Mouse (Mus musculus) midbrain, embryonic 13.5 days (tissue): ENCODE data around the gene Kazn. TPM values are rescaled to one million over a fixed set of nuclear protein-coding genes. Genes with fewer than 3 reads are reported as not detected.

ENCODE experiments used
- ATAC-seq: fragments of 200-750 bp; cut with Nextera tagmentation; 2 replicates; pipeline ENCODE4 v1.8.0; 2017; ENCODE audit warnings: mild to moderate bottlenecking, moderate TSS enrichment, moderate library complexity
- H3K27ac ChIP-seq: fragments of 300-500 bp; sonication (generic); 2 replicates; pipeline ENCODE4 v1.5.1; 2015; ENCODE audit warnings: inconsistent platforms, mild to moderate bottlenecking, moderate library complexity
- H3K27me3 ChIP-seq: fragments of 300-500 bp; sonication (generic); 2 replicates; pipeline ENCODE4 v1.6.1; 2015; ENCODE audit warnings: mild to moderate bottlenecking, inconsistent platforms
- H3K36me3 ChIP-seq: fragments of 300-500 bp; sonication (generic); 2 replicates; pipeline ENCODE4 v1.6.1; 2015; ENCODE audit warnings: mild to moderate bottlenecking, inconsistent platforms
- H3K4me1 ChIP-seq: fragments of 300-500 bp; sonication (generic); replicated peaks from 2 replicates; pipeline ENCODE4 v1.6.1; 2015; ENCODE audit warnings: inconsistent platforms
- H3K4me2 ChIP-seq: fragments of 300-500 bp; sonication (generic); replicated peaks from 2 replicates; pipeline ENCODE4 v1.6.1; 2015; ENCODE audit warnings: moderate library complexity, mild to moderate bottlenecking, inconsistent platforms
- H3K4me3 ChIP-seq: fragments of 300-500 bp; sonication (generic); replicated peaks from 2 replicates; pipeline ENCODE4 v1.5.1; 2015; ENCODE audit warnings: mild to moderate bottlenecking, inconsistent platforms
- H3K9ac ChIP-seq: fragments of 300-500 bp; sonication (generic); replicated peaks from 2 replicates; pipeline ENCODE4 v1.6.1; 2015; ENCODE audit warnings: mild to moderate bottlenecking, inconsistent platforms
- H3K9me3 ChIP-seq: fragments of 300-500 bp; sonication (generic); 2 replicates; pipeline ENCODE4 v1.6.1; 2016; ENCODE audit warnings: mild to moderate bottlenecking, inconsistent platforms
- WGBS: fragments of 180-500 bp; shearing (Covaris S2); methylation state at CpG from one replicate; pipeline ENCODE4 v1.1.7; 2015; 5-methylcytosine and 5-hydroxymethylcytosine counted together
- polyA plus RNA-seq: library from polyadenylated mRNA; unstranded; fragments of >200 nt; fragmentation: Nextera tagmentation; extraction: Ambion mirVana; gene quantifications from 2 replicates; pipeline ENCODE4 v1.2.1, GENCODE M21; 2015

Kazn gene
- polyA plus RNA-seq, 1 experiment from 2014 or later = 23.5 TPM

- Histone ChIP-seq H3K4me3 (no peak overlapping the region), H3K9ac (no peak overlapping the region), H3K36me3 (no peaks in the 10 kb centered on the region), H3K4me2 (no peak overlapping the region), H3K4me1 (0 out of 2 replicates have a peak, but pooled peaks cover 4% of the 10 kb centered on the region), H3K27me3 (no peaks in the 10 kb centered on the region), H3K9me3 (no peaks in the 10 kb centered on the region), H3K27ac (no peak overlapping the region)
- no peak for ATAC-seq
- WGBS = 52% methylated on average over 9 of the region's 9 CpGs
Observed at GRCm38 (mm10) chr4:142053661-142054448, 185.3 kb downstream of the Kazn start.

GRCm38 (mm10) chr4:142053261-142053660 is 185.9 kb downstream of the Kazn start:
- H3K36me3 ChIP-seq = no peaks in the 10 kb centered on the region
- H3K9me3 ChIP-seq = no peaks in the 10 kb centered on the region
- 0 out of 2 replicates have a peak, but pooled peaks cover 4% of the 10 kb centered on the region for H3K4me1 ChIP-seq
- H3K4me3 ChIP-seq = no peak overlapping the region
- no peak overlapping the region for H3K4me2 ChIP-seq
- no peak overlapping the region for H3K9ac ChIP-seq
- H3K27ac ChIP-seq = no peak overlapping the region
- no peak for ATAC-seq
- H3K27me3 ChIP-seq = no peaks in the 10 kb centered on the region
- WGBS = 74% methylated on average over 4 of the region's 4 CpGs

GRCm38 (mm10) chr4:142052391-142053132 is 186.6 kb downstream of the Kazn start:
- ATAC-seq = no peak
- Histone ChIP-seq H3K27ac (no peak overlapping the region), H3K27me3 (no peaks in the 10 kb centered on the region), H3K9ac (no peak overlapping the region), H3K4me2 (no peak overlapping the region), H3K4me1 (0 out of 2 replicates have a peak, but pooled peaks cover 3% of the 10 kb centered on the region), H3K36me3 (no peaks in the 10 kb centered on the region), H3K9me3 (no peaks in the 10 kb centered on the region), H3K4me3 (no peak overlapping the region)
- 63% methylated on average over 22 of the region's 22 CpGs for WGBS

Other genes starting within 250 kb of the Kazn start
- gene Fhad1, start 224.3 kb downstream of the Kazn start, polyA plus RNA-seq = 3.0 and 3.4 TPM in 2 replicates
- 5.7 and 6.4 TPM in 2 replicates for gene Tmem51, start 155.1 kb downstream of the Kazn start, polyA plus RNA-seq